Mouse (Mus musculus): ENCODE data around the gene Lpar2.

The Lpar2 gene

GRCm38 (mm10) chr8:69822386-69823191 lies at the start of gene Lpar2:
Gene Lpar2 (plus strand): TSS chr8:69822429.
- DNase-seq = peak; percentile 79

GRCm38 (mm10) chr8:69774503-69775148 lies 47.6 kb upstream of the Lpar2 start, which contains the start of gene Gm20422:
Gene Gm20422 (minus strand): TSS chr8:69774886.
- peak; percentile 92 for DNase-seq

- DNase-seq = no peak
Observed at GRCm38 (mm10) chr8:69775149-69775534, 47.1 kb upstream of the Lpar2 start.

GRCm38 (mm10) chr8:69777111-69777510 lies 45.1 kb upstream of the Lpar2 start:
- DNase-seq = no peak

GRCm38 (mm10) chr8:69789105-69789504 lies 33.1 kb upstream of the Lpar2 start:
- no peak for DNase-seq

- peak; percentile 13 for DNase-seq
Observed at GRCm38 (mm10) chr8:69789731-69790130, 32.5 kb upstream of the Lpar2 start.

GRCm38 (mm10) chr8:69790364-69790763 lies 31.9 kb upstream of the Lpar2 start:
- no peak for DNase-seq

GRCm38 (mm10) chr8:69790773-69791367 lies 31.4 kb upstream of the Lpar2 start, which contains the start of the genes Atp13a1 and Zfp866:
Gene Atp13a1 (plus strand): TSS chr8:69791163.
Gene Zfp866 (minus strand): TSS chr8:69791178.
- peak; percentile 91 for DNase-seq

- DNase-seq = no peak
Observed at GRCm38 (mm10) chr8:69791415-69792068, 30.7 kb upstream of the Lpar2 start.

GRCm38 (mm10) chr8:69793666-69794065 lies 28.6 kb upstream of the Lpar2 start:
- no peak for DNase-seq

GRCm38 (mm10) chr8:69794096-69794495 lies 28.1 kb upstream of the Lpar2 start:
- DNase-seq = no peak

GRCm38 (mm10) chr8:69794901-69795300 lies 27.3 kb upstream of the Lpar2 start:
- DNase-seq = no peak

- DNase-seq = no peak
Observed at GRCm38 (mm10) chr8:69796721-69797345, 25.4 kb upstream of the Lpar2 start.

GRCm38 (mm10) chr8:69797661-69798060 lies 24.6 kb upstream of the Lpar2 start:
- no peak for DNase-seq

GRCm38 (mm10) chr8:69799261-69799660 lies 23.0 kb upstream of the Lpar2 start:
- DNase-seq = no peak

GRCm38 (mm10) chr8:69799946-69800345 lies 22.3 kb upstream of the Lpar2 start:
- DNase-seq = no peak

GRCm38 (mm10) chr8:69801796-69802195 lies 20.4 kb upstream of the Lpar2 start:
- no peak for DNase-seq

- no peak for DNase-seq
Observed at GRCm38 (mm10) chr8:69802216-69802615, 20.0 kb upstream of the Lpar2 start.

- DNase-seq = no peak
Observed at GRCm38 (mm10) chr8:69803366-69803765, 18.9 kb upstream of the Lpar2 start.

- DNase-seq = no peak
Observed at GRCm38 (mm10) chr8:69804537-69804936, 17.7 kb upstream of the Lpar2 start.

GRCm38 (mm10) chr8:69805086-69805485 lies 17.1 kb upstream of the Lpar2 start:
- DNase-seq = no peak

GRCm38 (mm10) chr8:69805491-69805890 lies 16.7 kb upstream of the Lpar2 start:
- DNase-seq = no peak

- no peak for DNase-seq
Observed at GRCm38 (mm10) chr8:69807236-69807635, 15.0 kb upstream of the Lpar2 start.

Data from kidney, adult 18-20 months (tissue).